ENCODE assay signal across 10 mouse cellular contexts in genomic region chr7:132336781-132337180, GRCm38 (mm10). TPM values are rescaled to one million over a fixed set of nuclear protein-coding genes. Genes with fewer than 3 reads are reported as not detected.
DNase-seq lines count a peak whose midpoint lies in the region; ATAC-seq and TF ChIP-seq lines count a peak whose summit lies in the region.
"Had no signal": no experiment of that assay in that cellular context is flagged by ENCODE, and none has a peak within 500 bp of the region (broad histone marks: within the 10 kb centered on the region; RNA-seq: fewer than 3 reads in every experiment).

No protein-coding gene starts in this region.

- no peak for TF ChIP-seq CTCF in cortical plate, adult 2 months (IDR thresholded peaks at IDR 0.05; ENCODE audit: extremely low read depth, insufficient read depth, low read length)

- H3K9ac ChIP-seq in midbrain, embryonic 15.5 days: no peak overlapping the region
- H3K9ac ChIP-seq in midbrain, embryonic 11.5 days (ENCODE audit: low read length): no peak overlapping the region
- H3K9ac ChIP-seq: limb, embryonic 12.5 days had no signal

- no peak for ATAC-seq in midbrain, embryonic 15.5 days (replicated peaks)
- no peak for ATAC-seq in midbrain, embryonic 11.5 days (ENCODE audit: low FRiP score)
- peak; percentile 38 for ATAC-seq in inflammation-experienced regulatory T-cells, adult 6 months

- H3K36me3 ChIP-seq in heart, embryonic 10.5 days: no peaks in the 10 kb centered on the region
- no peaks in the 10 kb centered on the region for H3K36me3 ChIP-seq in midbrain, embryonic 15.5 days (replicated peaks)
- H3K36me3 ChIP-seq in midbrain, embryonic 11.5 days (ENCODE audit: control insufficient read depth, insufficient read depth, low read length): no peaks in the 10 kb centered on the region
- H3K36me3 ChIP-seq: limb, embryonic 12.5 days had no signal

- TF ChIP-seq POLR2A in cortical plate, adult 2 months (IDR thresholded peaks at IDR 0.05; ENCODE audit: extremely low read depth, insufficient read depth, low read length): no peak

- H3K27me3 ChIP-seq in heart, embryonic 10.5 days (ENCODE audit: insufficient read depth, poor library complexity, severe bottlenecking): peaks cover 7% of the 10 kb centered on the region; the same call in 1 of the 2 replicates
- no peaks in the 10 kb centered on the region for H3K27me3 ChIP-seq in midbrain, embryonic 15.5 days (replicated peaks)
- H3K27me3 ChIP-seq in midbrain, embryonic 11.5 days (ENCODE audit: control insufficient read depth, insufficient read depth, low read length): no peaks in the 10 kb centered on the region
- H3K27me3 ChIP-seq: limb, embryonic 12.5 days had no signal

- 54% methylated on average over 3 of the region's 3 CpGs for WGBS in heart, embryonic 10.5 days
- 48% methylated on average over 3 of the region's 3 CpGs for WGBS in midbrain, embryonic 15.5 days
- 68% methylated on average over 3 of the region's 3 CpGs for WGBS in midbrain, embryonic 11.5 days

- H3K27ac ChIP-seq in heart, embryonic 10.5 days: peak overlapping the region; percentile 42; the same call in 1 of the 2 replicates
- H3K27ac ChIP-seq in midbrain, embryonic 15.5 days: peak overlapping the region; percentile 16; the same call in 1 of the 2 replicates
- H3K27ac ChIP-seq in midbrain, embryonic 11.5 days (ENCODE audit: low read depth, low read length): no peak overlapping the region
- H3K27ac ChIP-seq in cortical plate, adult 2 months (ENCODE audit: insufficient read depth, low read length): peak overlapping the region; percentile 16
- H3K27ac ChIP-seq: limb, embryonic 12.5 days had no signal

- no peaks in the 10 kb centered on the region for H3K9me3 ChIP-seq in heart, embryonic 10.5 days
- no peaks in the 10 kb centered on the region for H3K9me3 ChIP-seq in midbrain, embryonic 15.5 days
- H3K9me3 ChIP-seq in midbrain, embryonic 11.5 days (ENCODE audit: control insufficient read depth, low read length): no peaks in the 10 kb centered on the region

- peaks cover 26% of the 10 kb centered on the region for H3K4me1 ChIP-seq in heart, embryonic 10.5 days
- peaks cover 27% of the 10 kb centered on the region for H3K4me1 ChIP-seq in midbrain, embryonic 15.5 days
- peaks cover 7% of the 10 kb centered on the region for H3K4me1 ChIP-seq in midbrain, embryonic 11.5 days (ENCODE audit: control insufficient read depth, insufficient read depth, low read length)
- H3K4me1 ChIP-seq in cortical plate, adult 2 months (ENCODE audit: control insufficient read depth, insufficient read depth, low read length): peaks cover 5% of the 10 kb centered on the region; the same call in 1 of the 2 replicates

- no peak for DNase-seq in heart, embryonic 10.5 days (ENCODE audit: low spot score)
- no peak for DNase-seq in heart, adult 11 months
- no peak for DNase-seq in midbrain, embryonic 11.5 days (ENCODE audit: low spot score, missing footprints)
- DNase-seq in adrenal gland, adult 18-20 months (ENCODE audit: low spot score in 2 of 2): no peak
- DNase-seq in retina, embryonic 14.5 days (ENCODE audit: low spot score): no peak
- DNase-seq: heart, adult 18-20 months had no signal

- H3K4me2 ChIP-seq in midbrain, embryonic 15.5 days: no peak overlapping the region
- no peak overlapping the region for H3K4me2 ChIP-seq in midbrain, embryonic 11.5 days
- H3K4me2 ChIP-seq: limb, embryonic 12.5 days had no signal

- H3K4me3 ChIP-seq in heart, embryonic 10.5 days: no peak overlapping the region
- no peak overlapping the region for H3K4me3 ChIP-seq in midbrain, embryonic 15.5 days
- no peak overlapping the region for H3K4me3 ChIP-seq in midbrain, embryonic 11.5 days (ENCODE audit: low read depth, low read length)
- no peak overlapping the region for H3K4me3 ChIP-seq in cortical plate, adult 2 months (ENCODE audit: insufficient read depth, low read length)
- H3K4me3 ChIP-seq: limb, embryonic 12.5 days had no signal

RNA-seq across cellular contexts. Expression of gene Chst15, which starts 19.8 kb away (rescaled TPM):
- polyA plus RNA-seq in heart, embryonic 10.5 days (2016; fragmentation: Nextera tagmentation; extraction: Ambion mirVana): 3.3 and 7.6 TPM in 2 replicates
- 13.5 and 14.4 TPM in 2 replicates for polyA plus RNA-seq in midbrain, embryonic 15.5 days (2015; fragmentation: Nextera tagmentation; extraction: Ambion mirVana)
- polyA plus RNA-seq in midbrain, embryonic 11.5 days (2014; fragmentation: Nextera tagmentation; extraction: Ambion mirVana): 18.0 and 18.2 TPM in 2 replicates
- polyA plus RNA-seq in cortical plate, adult 2 months (2012; rRNA removed): 16.0 and 16.1 TPM in 2 replicates
- polyA plus RNA-seq in inflammation-experienced regulatory T-cells, adult 6 months (2017; shearing (Covaris generic)): 1 to 10 TPM in 2 of 3 experiments, under 1 TPM in 1; 0.88 to 6.2 (median 4.8) TPM
- total RNA-seq in adrenal gland, adult 18-20 months (2021): 10 to 100 TPM; 34.1 to 43.9 TPM
